Mouse (Mus musculus): ENCODE measurements at regions not wholly inside any gene's neighbourhood (a gene's known extent, or its start where the extent isn't known, plus 50 kb on each side); places are given as distances from the start of the nearest gene placed in this dataset.
"Not testable (repeated sequence)": the region's sequence is repeated elsewhere in the genome, so short reads cannot be mapped to it uniquely, and the experiment has no call there.

GRCm38 (mm10) chr6:68532599-68532998 lies 997.0 kb upstream of the Tacstd2 start:
- peak; percentile 2 for DNase-seq (ENCODE audit: low read depth, low spot score)

- DNase-seq (ENCODE audit: low read depth, low spot score) = peak; percentile 11
Measured at GRCm38 (mm10) chr6:68503937-68504336, 968.3 kb upstream of the Tacstd2 start.

- DNase-seq (ENCODE audit: low read depth, low spot score) = no peak
Measured at GRCm38 (mm10) chr6:68481137-68481536, 945.5 kb upstream of the Tacstd2 start.

GRCm38 (mm10) chr6:68474872-68475271 lies 939.3 kb upstream of the Tacstd2 start:
- DNase-seq (ENCODE audit: low read depth, low spot score) = no peak

- DNase-seq (ENCODE audit: low read depth, low spot score) = not testable (repeated sequence)
Measured at GRCm38 (mm10) chr6:68453061-68453803, 917.6 kb upstream of the Tacstd2 start.

- DNase-seq (ENCODE audit: low read depth, low spot score) = no peak
Measured at GRCm38 (mm10) chr6:68449042-68449832, 913.6 kb upstream of the Tacstd2 start.

- DNase-seq (ENCODE audit: low read depth, low spot score) = no peak
Measured at GRCm38 (mm10) chr6:68445782-68446181, 910.2 kb upstream of the Tacstd2 start.

- no peak for DNase-seq (ENCODE audit: low read depth, low spot score)
Measured at GRCm38 (mm10) chr6:68437184-68437583, 901.6 kb upstream of the Tacstd2 start.

Data from ZHBTc4 (cell line).